Mouse (Mus musculus) small intestine, adult 2 months (tissue): ENCODE measurements around the gene Suv39h1.

Experiments used
- CTCF ChIP-seq: fragments of 200-500 bp; IDR thresholded peaks from 2 replicates; pipeline ENCODE4 v1.5.1; 2012; ENCODE audit warnings: low read depth, mild to moderate bottlenecking, control low read depth, inconsistent platforms, low read length, moderate library complexity, mixed read lengths; ENCODE audit not compliant: insufficient replicate concordance, insufficient read length; ENCODE audit errors: extremely low read depth
- POLR2A ChIP-seq: fragments of 200-500 bp; IDR thresholded peaks from 2 replicates; pipeline ENCODE4 v1.6.1; 2012; ENCODE audit warnings: low read depth, mild to moderate bottlenecking, control low read depth, inconsistent platforms, low read length, moderate library complexity

DNA sequence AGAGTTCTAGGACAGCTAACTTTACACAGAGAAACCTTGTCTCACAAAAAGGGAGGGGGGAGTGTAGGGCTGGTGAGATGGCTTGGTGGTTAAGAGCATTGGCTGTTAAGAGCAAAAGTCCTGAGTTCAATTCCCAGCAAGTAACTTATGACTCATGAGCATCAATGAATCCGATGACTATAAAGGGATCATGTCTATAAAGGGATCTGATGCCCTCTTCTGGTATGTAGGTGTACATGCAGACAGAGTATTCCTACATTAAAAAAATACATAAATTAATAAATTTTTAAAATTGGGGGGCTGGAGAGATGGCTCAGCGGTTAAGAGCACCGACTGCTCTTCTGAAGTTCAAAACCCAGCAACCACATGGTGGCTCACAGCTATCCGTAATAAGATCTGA lies 40.7 kb upstream of the Suv39h1 start:
- TF ChIP-seq CTCF (no peak), POLR2A (no peak)
